Mouse (Mus musculus) stomach, embryonic 16.5 days (tissue): Measurements from ENCODE around the gene Tacc3. TPM values are rescaled to one million over a fixed set of nuclear protein-coding genes. Genes with fewer than 3 reads are reported as not detected.

Experiments
- ATAC-seq: fragments of 200-750 bp; cut with Nextera tagmentation; 2 replicates; pipeline ENCODE4 v1.8.0; 2017; ENCODE audit warnings: moderate number of reproducible peaks, moderate TSS enrichment; ENCODE audit not compliant: insufficient read depth, low FRiP score
- H3K27ac ChIP-seq: fragments of 300-500 bp; sonication (generic); 2 replicates; pipeline ENCODE4 v1.5.1; 2014; ENCODE audit warnings: low read length
- H3K27me3 ChIP-seq: fragments of 300-500 bp; sonication (generic); 2 replicates; pipeline ENCODE4 v1.6.1; 2014; ENCODE audit warnings: low read length, control low read depth, mixed read lengths; ENCODE audit not compliant: control insufficient read depth, insufficient read depth
- H3K36me3 ChIP-seq: fragments of 300-500 bp; sonication (generic); 2 replicates; pipeline ENCODE4 v1.6.1; 2014; ENCODE audit warnings: low read length; ENCODE audit not compliant: control insufficient read depth, insufficient read depth
- H3K4me1 ChIP-seq: fragments of 300-500 bp; sonication (generic); 2 replicates; pipeline ENCODE4 v1.6.1; 2014; ENCODE audit warnings: low read length, control low read depth, mixed read lengths; ENCODE audit not compliant: control insufficient read depth, insufficient read depth
- H3K4me2 ChIP-seq: fragments of 300-500 bp; sonication (generic); 2 replicates; pipeline ENCODE4 v1.6.1; 2014; ENCODE audit warnings: low read depth, low read length, mixed read lengths
- H3K4me3 ChIP-seq: fragments of 300-500 bp; sonication (generic); replicated peaks from 2 replicates; pipeline ENCODE4 v1.5.1; 2014; ENCODE audit warnings: mild to moderate bottlenecking, low read length
- H3K9ac ChIP-seq: fragments of 300-500 bp; sonication (generic); 2 replicates; pipeline ENCODE4 v1.6.1; 2014; ENCODE audit warnings: low read length
- H3K9me3 ChIP-seq: fragments of 300-500 bp; sonication (generic); replicated peaks from 2 replicates; pipeline ENCODE4 v1.6.1; 2016; ENCODE audit warnings: low read length, control low read depth; ENCODE audit not compliant: control insufficient read depth
- WGBS: fragments of 180-500 bp; shearing (Covaris S2); extraction: QIAGEN DNeasy Blood & Tissue Kit; methylation state at CpG from one replicate; pipeline ENCODE4 v1.1.7; 2014; 5-methylcytosine and 5-hydroxymethylcytosine counted together
- polyA plus RNA-seq: library from polyadenylated mRNA; unstranded; fragments of >200 nt; fragmentation: Nextera tagmentation; extraction: Ambion mirVana; gene quantifications from 2 replicates; pipeline ENCODE4 v1.2.1, GENCODE M21; 2015

Tacc3 gene
- polyA plus RNA-seq, 1 experiment from 2014 or later: 145 TPM

GRCm38 (mm10) chr5:33695718-33696121 is 37.8 kb downstream of the Tacc3 start:
- H3K27me3 ChIP-seq: no peaks in the 10 kb centered on the region
- H3K27ac ChIP-seq: peak overlapping the region; percentile 96
- peak overlapping the region; percentile 87 for H3K4me2 ChIP-seq
- no peaks in the 10 kb centered on the region for H3K9me3 ChIP-seq
- no peaks in the 10 kb centered on the region for H3K36me3 ChIP-seq
- ATAC-seq: peak; percentile 24
- peak overlapping the region; percentile 49 for H3K4me3 ChIP-seq
- peaks cover 62% of the 10 kb centered on the region for H3K4me1 ChIP-seq
- H3K9ac ChIP-seq: peak overlapping the region; percentile 86
- WGBS: 7% methylated on average over 24 of the region's 24 CpGs

GRCm38 (mm10) chr5:33696430-33696829 is 38.5 kb downstream of the Tacc3 start:
- no peaks in the 10 kb centered on the region for H3K9me3 ChIP-seq
- peak overlapping the region; percentile 96 for H3K27ac ChIP-seq
- H3K4me3 ChIP-seq: no peak overlapping the region
- peaks cover 62% of the 10 kb centered on the region for H3K4me1 ChIP-seq
- peak; percentile 60; the same call in 1 of the 2 replicates for ATAC-seq
- peak overlapping the region; percentile 87 for H3K4me2 ChIP-seq
- no peaks in the 10 kb centered on the region for H3K36me3 ChIP-seq
- H3K9ac ChIP-seq: peak overlapping the region; percentile 86; the same call in 1 of the 2 replicates
- no peaks in the 10 kb centered on the region for H3K27me3 ChIP-seq
- 53% methylated on average over 5 of the region's 5 CpGs for WGBS

- ATAC-seq: no peak
- Histone ChIP-seq H3K27ac (peak overlapping the region; percentile 96), H3K9ac (peak overlapping the region; percentile 60; the same call in 1 of the 2 replicates), H3K27me3 (no peaks in the 10 kb centered on the region), H3K9me3 (no peaks in the 10 kb centered on the region), H3K4me3 (no peak overlapping the region), H3K4me1 (peaks cover 59% of the 10 kb centered on the region), H3K36me3 (no peaks in the 10 kb centered on the region), H3K4me2 (no peak overlapping the region)
- WGBS: 68% methylated on average over 1 of the region's 1 CpGs
These were observed 39.6 kb downstream of the Tacc3 start for GRCm38 (mm10) chr5:33697534-33697933.

GRCm38 (mm10) chr5:33697947-33698512 is 40.1 kb downstream of the Tacc3 start:
- peak overlapping the region; percentile 96 for H3K27ac ChIP-seq
- H3K27me3 ChIP-seq: no peaks in the 10 kb centered on the region
- H3K4me3 ChIP-seq: no peak overlapping the region
- no peaks in the 10 kb centered on the region for H3K36me3 ChIP-seq
- WGBS: 31% methylated on average over 13 of the region's 13 CpGs
- peak overlapping the region; percentile 60 for H3K9ac ChIP-seq
- no peak overlapping the region for H3K4me2 ChIP-seq
- H3K4me1 ChIP-seq: peaks cover 54% of the 10 kb centered on the region
- H3K9me3 ChIP-seq: no peaks in the 10 kb centered on the region
- no peak for ATAC-seq

- no peaks in the 10 kb centered on the region for H3K27me3 ChIP-seq
- 88% methylated on average over 5 of the region's 5 CpGs for WGBS
- no peak overlapping the region for H3K9ac ChIP-seq
- no peaks in the 10 kb centered on the region for H3K9me3 ChIP-seq
- ATAC-seq: no peak
- H3K4me1 ChIP-seq: peaks cover 51% of the 10 kb centered on the region
- no peak overlapping the region for H3K4me3 ChIP-seq
- no peak overlapping the region for H3K27ac ChIP-seq
- H3K36me3 ChIP-seq: no peaks in the 10 kb centered on the region
- no peak overlapping the region for H3K4me2 ChIP-seq
These were observed 40.7 kb downstream of the Tacc3 start for GRCm38 (mm10) chr5:33698669-33699068.

- Histone ChIP-seq H3K4me2 (no peak overlapping the region), H3K9ac (no peak overlapping the region), H3K27ac (no peak overlapping the region), H3K4me3 (no peak overlapping the region), H3K36me3 (no peaks in the 10 kb centered on the region), H3K9me3 (no peaks in the 10 kb centered on the region), H3K27me3 (no peaks in the 10 kb centered on the region), H3K4me1 (peaks cover 43% of the 10 kb centered on the region)
- WGBS: 38% methylated on average over 13 of the region's 13 CpGs
- ATAC-seq: no peak
These were observed 42.1 kb downstream of the Tacc3 start for GRCm38 (mm10) chr5:33700010-33700409.

- Histone ChIP-seq H3K4me3 (no peak overlapping the region), H3K27ac (no peak overlapping the region), H3K4me2 (no peak overlapping the region), H3K9me3 (no peaks in the 10 kb centered on the region), H3K27me3 (no peaks in the 10 kb centered on the region), H3K9ac (no peak overlapping the region), H3K4me1 (peaks cover 39% of the 10 kb centered on the region), H3K36me3 (no peaks in the 10 kb centered on the region)
- no peak for ATAC-seq
- WGBS: 81% methylated on average over 11 of the region's 11 CpGs
These were observed 43.9 kb downstream of the Tacc3 start for GRCm38 (mm10) chr5:33701832-33702231.

- Histone ChIP-seq H3K4me1 (peaks cover 27% of the 10 kb centered on the region), H3K9ac (no peak overlapping the region), H3K36me3 (no peaks in the 10 kb centered on the region), H3K9me3 (no peaks in the 10 kb centered on the region), H3K4me3 (no peak overlapping the region), H3K4me2 (no peak overlapping the region), H3K27me3 (no peaks in the 10 kb centered on the region), H3K27ac (no peak overlapping the region)
- ATAC-seq: no peak
- WGBS: 55% methylated on average over 8 of the region's 8 CpGs
These were observed 46.1 kb downstream of the Tacc3 start for GRCm38 (mm10) chr5:33703999-33704398.

- WGBS: 17% methylated on average over 11 of the region's 11 CpGs
These were observed 47.1 kb downstream of the Tacc3 start for GRCm38 (mm10) chr5:33704945-33705611.

More at GRCm38 (mm10) chr5:33704945-33705611, 47.1 kb downstream of the Tacc3 start:
- Histone ChIP-seq H3K36me3 (no peaks in the 10 kb centered on the region), H3K9me3 (no peaks in the 10 kb centered on the region), H3K4me2 (no peak overlapping the region), H3K4me1 (peaks cover 30% of the 10 kb centered on the region), H3K27me3 (no peaks in the 10 kb centered on the region), H3K9ac (peak overlapping the region; percentile 44; the same call in 1 of the 2 replicates), H3K27ac (no peak overlapping the region), H3K4me3 (no peak overlapping the region)
- ATAC-seq: peak; percentile 47; the same call in 1 of the 2 replicates
